Mouse (Mus musculus) hindbrain, postnatal 0 days (tissue): ENCODE measurements around the gene 4930447C04Rik. TPM values are rescaled to one million over a fixed set of nuclear protein-coding genes. Genes with fewer than 3 reads are reported as not detected.

Source experiments
- ATAC-seq: fragments of 200-750 bp; cut with Nextera tagmentation; 2 replicates; pipeline ENCODE4 v1.8.0; 2017; ENCODE audit warnings: mild to moderate bottlenecking, moderate TSS enrichment, moderate library complexity
- DNase-seq: peaks from one replicate; pipeline ENCODE4 v3.0.0-alpha.2; 2015; ENCODE audit warnings: low spot score
- H3K27ac ChIP-seq: fragments of 300-500 bp; sonication (generic); 2 replicates; pipeline ENCODE4 v1.5.1; 2014; ENCODE audit warnings: mild to moderate bottlenecking
- H3K27me3 ChIP-seq: fragments of 300-500 bp; sonication (generic); 2 replicates; pipeline ENCODE4 v1.6.1; 2014; ENCODE audit warnings: low read length, mixed read lengths; ENCODE audit not compliant: insufficient read depth
- H3K36me3 ChIP-seq: fragments of 300-500 bp; sonication (generic); 2 replicates; pipeline ENCODE4 v1.6.1; 2014; ENCODE audit warnings: low read length, mixed read lengths; ENCODE audit not compliant: insufficient read depth
- H3K4me1 ChIP-seq: fragments of 300-500 bp; sonication (generic); 2 replicates; pipeline ENCODE4 v1.6.1; 2014; ENCODE audit warnings: antibody characterized with exemption, low read length, mixed read lengths; ENCODE audit not compliant: insufficient read depth
- H3K4me2 ChIP-seq: fragments of 300-500 bp; sonication (generic); 2 replicates; pipeline ENCODE4 v1.6.1; 2014; ENCODE audit warnings: low read depth, mild to moderate bottlenecking, low read length, moderate library complexity, mixed read lengths
- H3K4me3 ChIP-seq: fragments of 300-500 bp; sonication (generic); 2 replicates; pipeline ENCODE4 v1.5.1; 2014; ENCODE audit warnings: low read length
- H3K9ac ChIP-seq: fragments of 300-500 bp; sonication (generic); replicated peaks from 2 replicates; pipeline ENCODE4 v1.6.1; 2014; ENCODE audit warnings: mild to moderate bottlenecking, low read length, moderate library complexity, mixed read lengths
- H3K9me3 ChIP-seq: fragments of 300-500 bp; sonication (generic); 2 replicates; pipeline ENCODE4 v1.6.1; 2016; ENCODE audit warnings: low read length, mixed read lengths
- CTCF ChIP-seq: IDR thresholded peaks from 2 replicates; pipeline ENCODE4 v1.5.1; 2016; ENCODE audit warnings: antibody characterized with exemption, control low read depth, low read depth
- WGBS: fragments of 180-500 bp; shearing (Covaris S2); extraction: QIAGEN DNeasy Blood & Tissue Kit; methylation state at CpG from one replicate; pipeline ENCODE4 v1.1.7; 2014; 5-methylcytosine and 5-hydroxymethylcytosine counted together
- polyA plus RNA-seq: library from polyadenylated mRNA; unstranded; fragments of >200 nt; fragmentation: Nextera tagmentation; extraction: Ambion mirVana; gene quantifications from 2 replicates; pipeline ENCODE4 v1.2.1, GENCODE M21; 2015
- total RNA-seq: library from RNA; depleted of rRNA; stranded (reverse); fragments of >200 nt; gene quantifications from 2 replicates; pipeline ENCODE4 v1.2.3, GENCODE M21; 2014

4930447C04Rik gene
- total and polyA plus RNA-seq, 2 experiments from 2014 or later, result 3.7 to 7.9 TPM

- H3K4me3 ChIP-seq, result peak overlapping the region; percentile 13; the same call in 1 of the 2 replicates
- no peaks in the 10 kb centered on the region for H3K9me3 ChIP-seq
- peak overlapping the region; percentile 47 for H3K4me2 ChIP-seq
- ATAC-seq, result no peak
- no peak overlapping the region for H3K27ac ChIP-seq
- H3K27me3 ChIP-seq, result peaks cover 23% of the 10 kb centered on the region
- H3K9ac ChIP-seq, result no peak overlapping the region
- 13% methylated on average over 7 of the region's 7 CpGs for WGBS
- no peaks in the 10 kb centered on the region for H3K4me1 ChIP-seq
- H3K36me3 ChIP-seq, result no peaks in the 10 kb centered on the region
- no peak for DNase-seq
- no peak for TF ChIP-seq CTCF
Measured at GRCm38 (mm10) chr12:72976172-72976571, 35.6 kb upstream of the 4930447C04Rik start.

- Histone ChIP-seq H3K4me3 (no peak overlapping the region), H3K27ac (no peak overlapping the region), H3K9ac (no peak overlapping the region), H3K9me3 (no peaks in the 10 kb centered on the region), H3K27me3 (peaks cover 25% of the 10 kb centered on the region), H3K4me1 (no peaks in the 10 kb centered on the region), H3K36me3 (no peaks in the 10 kb centered on the region), H3K4me2 (no peak overlapping the region)
- 11% methylated on average over 6 of the region's 6 CpGs for WGBS
- DNase-seq, result peak; percentile 80
- peak; percentile 73 for TF ChIP-seq CTCF
- ATAC-seq, result no peak
Measured at GRCm38 (mm10) chr12:72973161-72973560, 32.6 kb upstream of the 4930447C04Rik start.

- Histone ChIP-seq H3K4me3 (no peak overlapping the region), H3K27ac (no peak overlapping the region), H3K9me3 (no peaks in the 10 kb centered on the region), H3K27me3 (peaks cover 27% of the 10 kb centered on the region), H3K4me2 (no peak overlapping the region), H3K9ac (no peak overlapping the region), H3K36me3 (no peaks in the 10 kb centered on the region), H3K4me1 (no peaks in the 10 kb centered on the region)
- WGBS, result 63% methylated on average over 14 of the region's 14 CpGs
- ATAC-seq (no peak), DNase-seq (no peak)
- TF ChIP-seq CTCF, result no peak
Measured at GRCm38 (mm10) chr12:72970620-72971019, 30.0 kb upstream of the 4930447C04Rik start.

GRCm38 (mm10) chr12:72967541-72967940 lies 27.0 kb upstream of the 4930447C04Rik start:
- Histone ChIP-seq H3K27me3 (peaks cover 21% of the 10 kb centered on the region; the same call in 1 of the 2 replicates), H3K27ac (no peak overlapping the region), H3K4me3 (no peak overlapping the region), H3K4me1 (no peaks in the 10 kb centered on the region), H3K9ac (no peak overlapping the region), H3K4me2 (no peak overlapping the region), H3K36me3 (no peaks in the 10 kb centered on the region), H3K9me3 (no peaks in the 10 kb centered on the region)
- DNase-seq (no peak), ATAC-seq (no peak)
- WGBS, result 86% methylated on average over 7 of the region's 7 CpGs
- no peak for TF ChIP-seq CTCF

GRCm38 (mm10) chr12:72962761-72963160 lies 22.2 kb upstream of the 4930447C04Rik start:
- Histone ChIP-seq H3K4me1 (no peaks in the 10 kb centered on the region), H3K27me3 (peaks cover 7% of the 10 kb centered on the region; the same call in 1 of the 2 replicates), H3K4me2 (no peak overlapping the region), H3K4me3 (no peak overlapping the region), H3K36me3 (no peaks in the 10 kb centered on the region), H3K9me3 (no peaks in the 10 kb centered on the region), H3K27ac (no peak overlapping the region), H3K9ac (no peak overlapping the region)
- no peak for TF ChIP-seq CTCF
- ATAC-seq, result no peak
- DNase-seq, result no peak
- 41% methylated on average over 6 of the region's 6 CpGs for WGBS

GRCm38 (mm10) chr12:72958446-72958845 lies 17.9 kb upstream of the 4930447C04Rik start:
- peak; percentile 54 for DNase-seq
- H3K27me3 ChIP-seq, result peaks cover 4% of the 10 kb centered on the region; the same call in 1 of the 2 replicates
- no peaks in the 10 kb centered on the region for H3K36me3 ChIP-seq
- no peaks in the 10 kb centered on the region for H3K4me1 ChIP-seq
- no peak overlapping the region for H3K4me3 ChIP-seq
- no peak overlapping the region for H3K27ac ChIP-seq
- H3K9ac ChIP-seq, result no peak overlapping the region
- ATAC-seq, result peak; percentile 66; the same call in 1 of the 2 replicates
- no peaks in the 10 kb centered on the region for H3K9me3 ChIP-seq
- no peak overlapping the region for H3K4me2 ChIP-seq
- no peak for TF ChIP-seq CTCF
- 82% methylated on average over 3 of the region's 3 CpGs for WGBS

GRCm38 (mm10) chr12:72957829-72958424 lies 17.4 kb upstream of the 4930447C04Rik start:
- WGBS, result 71% methylated on average over 6 of the region's 6 CpGs
- Histone ChIP-seq H3K27me3 (peaks cover 9% of the 10 kb centered on the region), H3K4me3 (no peak overlapping the region), H3K27ac (no peak overlapping the region), H3K9ac (no peak overlapping the region), H3K4me2 (no peak overlapping the region), H3K9me3 (no peaks in the 10 kb centered on the region), H3K4me1 (no peaks in the 10 kb centered on the region), H3K36me3 (no peaks in the 10 kb centered on the region)
- DNase-seq (no peak), ATAC-seq (no peak)
- no peak for TF ChIP-seq CTCF
